Mouse (Mus musculus) ES-Bruce4 (cell line): ENCODE data around the gene Tgfa. TPM values are rescaled to one million over a fixed set of nuclear protein-coding genes. Genes with fewer than 3 reads are reported as not detected.

Experiments
- H3K27ac ChIP-seq: 2 replicates; pipeline ENCODE4 v1.5.1; 2012; ENCODE audit warnings: low read length, inconsistent platforms; ENCODE audit not compliant: insufficient read depth
- H3K27me3 ChIP-seq: 2 replicates; pipeline ENCODE4 v1.6.1; 2012; ENCODE audit warnings: mild to moderate bottlenecking, low read length, inconsistent platforms; ENCODE audit not compliant: control insufficient read depth, poor library complexity, insufficient read depth, severe bottlenecking
- H3K36me3 ChIP-seq: 2 replicates; pipeline ENCODE4 v1.6.1; 2012; ENCODE audit warnings: inconsistent platforms, mild to moderate bottlenecking, low read length, moderate library complexity; ENCODE audit not compliant: control insufficient read depth, poor library complexity, insufficient read depth, severe bottlenecking
- H3K4me1 ChIP-seq: one replicate; pipeline ENCODE4 v1.8.1; 2011; ENCODE audit warnings: low read length; ENCODE audit not compliant: control insufficient read depth, insufficient read depth
- H3K4me3 ChIP-seq: 2 replicates; pipeline ENCODE4 v1.5.1; 2011; ENCODE audit warnings: low read depth, mild to moderate bottlenecking, low read length
- H3K9ac ChIP-seq: 2 replicates; pipeline ENCODE4 v1.6.1; 2012; ENCODE audit warnings: low read depth, mild to moderate bottlenecking, inconsistent platforms; ENCODE audit not compliant: poor library complexity, severe bottlenecking
- H3K9me3 ChIP-seq: replicated peaks from 2 replicates; pipeline ENCODE4 v1.6.1; 2012; ENCODE audit warnings: mild to moderate bottlenecking, low read length, inconsistent platforms; ENCODE audit not compliant: control insufficient read depth, poor library complexity, insufficient read depth, severe bottlenecking
- CTCF ChIP-seq: IDR thresholded peaks from one replicate; pipeline ENCODE4 v1.8.1; 2011; ENCODE audit warnings: low read depth, low read length
- EP300 ChIP-seq: IDR thresholded peaks from 2 replicates; pipeline ENCODE4 v1.6.1; 2011; ENCODE audit warnings: low read depth, low read length; ENCODE audit not compliant: insufficient read depth
- POLR2A ChIP-seq: IDR thresholded peaks from one replicate; pipeline ENCODE4 v1.8.1; 2011; ENCODE audit warnings: low read length; ENCODE audit not compliant: insufficient read depth
- polyA plus RNA-seq: library from polyadenylated mRNA; stranded (reverse); fragments of >200 nt; gene quantifications from 2 replicates; pipeline ENCODE4 v1.2.4, GENCODE M21; 2011; ENCODE audit warnings: low read depth; ENCODE audit not compliant: missing spikeins, insufficient read depth, insufficient read length

Gene Tgfa
- polyA plus RNA-seq, 1 experiment = 7.4 TPM

GRCm38 (mm10) chr6:86277620-86278019 is 82.6 kb downstream of the Tgfa start:
- Histone ChIP-seq H3K4me1 (no peaks in the 10 kb centered on the region), H3K4me3 (no peak overlapping the region), H3K9me3 (no peaks in the 10 kb centered on the region), H3K27ac (no peak overlapping the region), H3K27me3 (no peaks in the 10 kb centered on the region), H3K9ac (no peak overlapping the region), H3K36me3 (no peaks in the 10 kb centered on the region)
- TF ChIP-seq CTCF (peak; percentile 58), POLR2A (no peak)

GRCm38 (mm10) chr6:86281573-86282210 is 86.7 kb downstream of the Tgfa start:
- Histone ChIP-seq H3K27ac (no peak overlapping the region), H3K9me3 (no peaks in the 10 kb centered on the region), H3K36me3 (no peaks in the 10 kb centered on the region), H3K4me3 (no peak overlapping the region), H3K9ac (no peak overlapping the region), H3K4me1 (no peaks in the 10 kb centered on the region), H3K27me3 (no peaks in the 10 kb centered on the region)
- no peak for TF ChIP-seq EP300
- no peak for TF ChIP-seq CTCF
- no peak for TF ChIP-seq POLR2A

GRCm38 (mm10) chr6:86293301-86293700 is 98.3 kb downstream of the Tgfa start:
- Histone ChIP-seq H3K27me3 (no peaks in the 10 kb centered on the region), H3K9ac (no peak overlapping the region), H3K9me3 (no peaks in the 10 kb centered on the region), H3K4me3 (no peak overlapping the region), H3K36me3 (no peaks in the 10 kb centered on the region), H3K4me1 (peaks cover 4% of the 10 kb centered on the region), H3K27ac (no peak overlapping the region)
- TF ChIP-seq POLR2A (no peak), CTCF (no peak), EP300 (no peak)

GRCm38 (mm10) chr6:86295451-86295850 is 100.4 kb downstream of the Tgfa start:
- Histone ChIP-seq H3K4me3 (no peak overlapping the region), H3K36me3 (no peaks in the 10 kb centered on the region), H3K9ac (no peak overlapping the region), H3K27ac (no peak overlapping the region), H3K4me1 (peaks cover 4% of the 10 kb centered on the region), H3K27me3 (no peaks in the 10 kb centered on the region), H3K9me3 (no peaks in the 10 kb centered on the region)
- TF ChIP-seq CTCF (no peak), POLR2A (no peak), EP300 (no peak)

- H3K4me3 ChIP-seq = no peak overlapping the region
- H3K9me3 ChIP-seq = no peaks in the 10 kb centered on the region
These were observed 101.1 kb downstream of the Tgfa start for GRCm38 (mm10) chr6:86296126-86296525.

GRCm38 (mm10) chr6:86296938-86297337 is 101.9 kb downstream of the Tgfa start:
- peak overlapping the region; percentile 70; the same call in 1 of the 2 replicates for H3K27ac ChIP-seq
- H3K4me1 ChIP-seq = peaks cover 4% of the 10 kb centered on the region
- TF ChIP-seq EP300 (peak; percentile 66; the same call in 1 of the 2 replicates), POLR2A (no peak)
- no peaks in the 10 kb centered on the region for H3K27me3 ChIP-seq
- H3K4me3 ChIP-seq = no peak overlapping the region
- H3K36me3 ChIP-seq = no peaks in the 10 kb centered on the region
- no peaks in the 10 kb centered on the region for H3K9me3 ChIP-seq
- H3K9ac ChIP-seq = no peak overlapping the region

More at GRCm38 (mm10) chr6:86296126-86296525, 101.1 kb downstream of the Tgfa start:
- no peaks in the 10 kb centered on the region for H3K36me3 ChIP-seq
- H3K4me1 ChIP-seq = peaks cover 4% of the 10 kb centered on the region
- no peaks in the 10 kb centered on the region for H3K27me3 ChIP-seq
- H3K27ac ChIP-seq = peak overlapping the region; percentile 68
- TF ChIP-seq POLR2A = no peak
- TF ChIP-seq CTCF = no peak
- 0 out of 2 replicates have a peak, but pooled peaks have one; percentile 11 for TF ChIP-seq EP300
- H3K9ac ChIP-seq = no peak overlapping the region
